Mouse (Mus musculus): ENCODE results near the gene Lrrc61.
"Not testable (repeated sequence)": the region's sequence is repeated elsewhere in the genome, so short reads cannot be mapped to it uniquely, and the experiment has no call there.

The Lrrc61 gene

GRCm38 (mm10) chr6:48554280-48555103 is at the start of gene Lrrc61:
Lrrc61 (plus strand) TSS chr6:48554796.
- peak; percentile 89 for DNase-seq

DNA sequence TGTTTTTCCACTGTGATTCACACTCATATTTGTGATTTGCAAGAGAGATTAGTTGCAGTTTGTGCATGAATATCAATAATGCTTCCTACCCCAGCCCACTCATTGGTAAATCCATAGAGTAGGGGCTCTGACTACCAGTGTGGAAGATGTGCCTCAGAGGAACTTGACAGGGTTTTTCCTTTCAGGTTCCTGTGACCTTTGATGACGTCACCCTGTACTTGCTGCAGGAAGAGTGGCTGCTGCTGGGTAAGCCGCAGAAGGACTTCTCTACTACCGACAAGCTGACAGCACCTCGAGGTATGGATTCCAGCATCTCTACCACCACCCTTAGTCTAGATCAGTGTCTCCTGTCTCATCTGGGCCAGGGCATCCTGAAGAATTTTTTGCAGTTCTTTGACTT is 46.5 kb upstream of the Lrrc61 start:
- DNase-seq, result no peak

DNA sequence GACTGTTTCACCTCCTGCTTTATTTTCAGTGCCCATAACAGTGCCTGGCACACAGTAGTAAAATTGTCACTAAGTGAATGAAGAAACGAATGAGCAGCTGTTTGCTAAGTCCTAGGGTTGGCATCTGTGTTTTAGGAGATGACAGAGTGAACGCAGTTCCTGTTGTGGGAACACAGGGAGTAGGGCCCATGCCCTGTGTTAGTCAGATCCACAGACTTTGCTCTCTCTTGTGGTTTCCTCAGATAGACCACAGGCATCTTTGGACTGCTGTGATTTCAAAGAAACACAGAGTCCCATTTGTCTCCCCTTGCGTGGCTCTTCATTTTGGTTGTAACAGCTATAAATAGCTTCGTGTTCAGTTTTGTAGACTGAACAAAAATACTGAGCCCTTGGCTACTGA is 44.2 kb upstream of the Lrrc61 start:
- no peak for DNase-seq

DNA sequence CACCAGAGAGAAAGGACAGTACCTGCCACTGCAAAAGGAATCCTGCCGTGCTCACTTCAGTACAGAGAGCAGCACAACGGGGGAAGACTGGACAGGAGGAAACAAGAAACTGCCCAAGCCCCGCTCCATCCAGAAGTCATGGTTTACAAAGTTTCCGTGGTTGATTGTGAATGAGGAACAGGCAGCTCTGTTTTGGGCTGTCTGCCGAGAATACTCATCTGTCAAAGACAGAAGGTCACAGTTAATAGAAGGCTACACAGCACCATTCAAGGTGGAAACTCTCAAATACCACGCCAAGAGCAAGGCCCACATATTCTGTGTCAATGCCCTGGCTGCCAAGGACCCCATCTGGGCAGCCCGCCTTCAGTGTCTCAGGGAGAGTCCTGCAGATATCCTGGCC is 42.7 kb upstream of the Lrrc61 start:
- DNase-seq, result no peak

DNA sequence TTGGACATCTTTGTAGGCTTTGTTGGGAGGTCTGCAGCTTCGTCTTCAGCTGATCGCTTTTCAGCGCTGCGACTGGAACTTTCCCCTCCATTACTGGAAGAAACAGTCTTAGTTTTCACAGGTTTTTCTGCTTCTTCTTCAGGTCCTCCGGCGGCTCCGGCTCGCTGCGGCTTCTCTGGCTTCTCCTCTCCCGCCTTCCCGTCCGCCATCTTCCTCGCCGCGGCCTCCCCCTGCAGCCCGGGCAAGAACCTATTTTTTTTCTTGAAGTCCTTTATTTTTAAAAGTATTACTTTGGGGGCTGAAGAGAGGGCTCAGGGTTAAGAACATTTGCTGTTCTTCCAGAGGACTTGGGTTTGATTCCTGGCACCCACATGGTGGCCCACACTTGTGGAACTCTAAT is 29.7 kb upstream of the Lrrc61 start:
- DNase-seq, result not testable (repeated sequence)

GRCm38 (mm10) chr6:48527901-48528300 is 26.7 kb upstream of the Lrrc61 start:
- DNase-seq, result no peak

GRCm38 (mm10) chr6:48529261-48529660 is 25.3 kb upstream of the Lrrc61 start:
- DNase-seq, result peak; percentile 16

- no peak for DNase-seq
Observed at GRCm38 (mm10) chr6:48529871-48530440, 24.6 kb upstream of the Lrrc61 start.

- DNase-seq, result no peak
Observed at GRCm38 (mm10) chr6:48530862-48531261, 23.7 kb upstream of the Lrrc61 start.

DNA sequence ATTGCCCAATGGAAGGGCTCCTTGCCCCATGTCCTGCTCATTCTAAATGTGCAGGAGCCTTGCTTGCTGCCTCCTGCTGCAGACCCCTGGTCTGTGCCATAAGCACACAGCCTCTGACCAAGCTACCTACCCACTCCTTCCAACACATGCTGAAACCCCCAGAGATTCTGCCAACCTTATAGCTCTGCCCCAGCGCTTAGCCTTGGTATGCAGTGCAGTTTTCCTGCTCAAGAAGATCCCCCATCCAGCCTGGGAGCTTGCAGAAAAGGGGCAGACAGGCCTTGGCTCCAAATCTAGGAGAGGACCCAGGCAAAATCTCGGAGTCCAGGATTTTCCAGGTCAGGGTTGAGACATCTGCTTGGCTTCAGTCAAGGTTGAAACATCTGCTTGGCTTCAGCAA is 21.1 kb upstream of the Lrrc61 start:
- DNase-seq, result no peak

DNA sequence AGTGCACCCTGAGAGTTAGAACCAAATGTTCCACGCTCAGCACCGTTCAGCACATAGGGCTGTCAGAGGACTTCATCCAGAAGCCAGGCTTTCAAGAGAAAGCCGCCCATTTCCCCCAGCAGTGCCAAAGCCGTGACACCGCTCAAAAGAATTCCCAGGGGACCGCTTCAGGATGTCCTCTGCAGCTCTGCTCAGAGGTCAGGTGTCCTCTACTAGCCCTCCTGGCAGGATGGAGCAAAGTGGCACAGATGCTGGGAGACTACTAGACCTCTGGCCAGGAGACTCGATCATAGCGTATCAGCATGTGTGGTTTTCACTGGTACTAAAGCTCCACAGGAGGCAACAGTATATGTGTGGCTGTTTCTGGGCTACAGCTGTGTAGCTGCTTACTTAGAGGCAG is 19.7 kb upstream of the Lrrc61 start:
- no peak for DNase-seq

DNA sequence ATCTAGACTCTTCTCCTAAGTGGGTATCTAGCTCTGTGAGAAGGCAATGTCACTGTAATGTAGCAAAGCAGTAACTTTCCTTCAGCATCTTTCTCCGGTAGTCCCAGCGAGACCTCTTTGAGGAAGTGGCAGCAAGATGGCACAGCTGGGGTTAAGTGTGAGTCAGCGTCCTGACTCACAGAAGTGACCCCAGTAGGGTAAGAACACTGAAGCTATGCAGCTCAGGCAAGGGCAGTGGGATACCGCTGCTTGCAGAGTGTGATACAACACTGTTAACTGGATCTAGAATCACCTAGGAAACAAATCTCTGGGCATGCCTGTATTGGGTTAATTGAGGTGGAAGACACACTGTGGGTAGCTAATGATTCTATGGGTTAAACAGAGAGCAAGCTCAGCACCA is 18.5 kb upstream of the Lrrc61 start:
- no peak for DNase-seq

DNA sequence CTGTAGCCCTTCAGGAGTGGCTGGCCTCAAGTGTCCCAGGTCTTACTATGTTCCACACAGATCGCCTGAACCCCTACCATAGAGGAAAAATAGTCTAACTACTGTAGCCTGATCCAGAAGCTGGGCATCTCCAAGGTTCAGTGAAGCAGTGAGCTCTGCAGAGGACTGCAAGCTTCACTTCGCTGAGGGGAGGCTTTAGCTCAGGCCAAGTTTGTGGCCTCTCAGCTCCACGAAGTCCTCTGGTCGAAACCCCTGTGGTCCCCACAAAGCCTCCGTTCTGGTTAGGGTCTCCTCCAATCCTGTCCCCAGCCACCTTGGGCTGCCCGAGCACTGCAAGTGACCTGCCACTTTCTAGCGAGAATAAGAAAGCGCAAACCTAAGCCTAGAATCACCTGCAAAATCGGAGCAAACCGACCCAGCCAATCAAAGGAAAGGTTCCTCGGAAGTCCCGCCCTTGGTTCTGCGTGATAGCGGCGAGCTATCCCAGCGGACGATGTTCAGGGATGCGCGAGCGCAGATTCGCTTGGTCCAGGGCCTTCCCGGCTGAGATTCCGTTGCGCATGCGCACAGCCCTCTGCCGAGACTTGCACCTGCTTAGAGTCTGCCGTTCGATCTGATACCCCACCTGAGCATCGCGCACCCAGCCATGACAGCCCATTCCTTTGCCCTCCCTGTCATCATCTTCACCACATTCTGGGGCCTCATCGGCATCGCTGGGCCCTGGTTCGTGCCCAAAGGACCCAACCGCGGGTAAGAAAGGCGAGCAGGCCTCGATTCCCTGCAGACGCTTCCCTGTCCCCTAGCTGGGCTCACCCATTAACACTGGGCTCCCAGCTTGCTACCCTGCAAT is 17.3 kb upstream of the Lrrc61 start, which contains the start of gene Atp6v0e2:
Gene Atp6v0e2 (plus strand): TSS at position 511 of the 850 bp plus-strand sequence.
- peak; percentile 39 for DNase-seq

- peak; percentile 77 for DNase-seq
Observed at GRCm38 (mm10) chr6:48538841-48539737, 15.5 kb upstream of the Lrrc61 start.

DNA sequence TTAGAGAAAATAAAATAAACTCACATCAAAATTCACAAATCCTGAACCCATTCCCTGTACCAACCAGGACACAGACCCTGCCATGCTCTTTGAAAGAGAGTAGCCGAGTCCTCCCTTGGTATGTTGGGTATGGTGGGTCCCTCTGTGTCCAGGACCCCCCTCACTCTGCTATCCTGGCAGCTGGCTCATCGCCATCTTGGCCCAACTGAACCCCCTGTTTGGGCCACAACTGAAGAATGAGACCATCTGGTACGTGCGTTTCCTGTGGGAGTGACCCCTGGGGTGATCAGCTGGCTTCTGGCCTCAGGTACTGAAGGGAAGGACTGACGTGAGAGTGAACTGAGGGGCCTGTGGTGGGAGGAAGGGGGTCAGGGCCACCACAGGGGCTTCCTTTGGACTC is 14.7 kb upstream of the Lrrc61 start:
- no peak for DNase-seq

DNA sequence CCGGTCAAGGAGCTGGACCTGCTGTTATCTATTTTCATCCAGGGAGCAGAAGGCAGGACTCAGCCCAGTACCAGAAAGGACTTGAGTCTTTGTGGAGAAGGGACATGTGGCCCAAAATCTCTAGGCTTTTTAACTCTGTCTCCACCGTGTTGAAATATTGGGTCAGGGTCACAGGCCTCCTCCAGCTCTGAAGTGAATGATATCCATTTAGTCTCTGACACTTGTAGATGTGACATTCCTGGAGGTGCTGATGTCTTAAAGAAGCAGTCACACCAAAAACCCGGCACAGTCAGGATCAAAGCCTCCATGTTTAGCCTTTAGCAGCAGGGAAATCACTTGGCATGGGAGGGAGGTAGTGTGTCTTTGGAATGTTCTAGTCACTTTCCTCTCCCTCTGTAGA is 13.9 kb upstream of the Lrrc61 start:
- no peak for DNase-seq

- DNase-seq, result no peak
Observed at GRCm38 (mm10) chr6:48541560-48542450, 12.8 kb upstream of the Lrrc61 start.

DNA sequence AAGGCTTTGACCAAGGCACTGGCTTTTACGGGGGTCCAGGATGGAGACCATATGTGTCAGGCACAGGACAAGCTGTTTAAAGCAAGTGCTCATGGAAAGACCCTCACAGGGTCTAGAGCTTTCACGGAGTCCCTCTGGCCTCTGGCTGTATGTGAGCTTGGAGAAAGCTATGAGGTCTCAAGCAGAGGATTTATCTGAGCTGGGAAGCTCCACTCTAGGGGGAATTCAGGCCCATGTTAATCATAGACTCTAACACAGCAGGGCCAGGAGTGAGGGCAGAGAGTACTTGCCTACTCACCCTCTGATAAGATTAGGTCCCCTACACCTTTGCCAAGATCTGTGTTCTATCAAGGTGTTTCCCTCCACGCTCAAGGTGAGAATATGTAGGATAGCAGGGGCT is 12.0 kb upstream of the Lrrc61 start:
- no peak for DNase-seq

DNA sequence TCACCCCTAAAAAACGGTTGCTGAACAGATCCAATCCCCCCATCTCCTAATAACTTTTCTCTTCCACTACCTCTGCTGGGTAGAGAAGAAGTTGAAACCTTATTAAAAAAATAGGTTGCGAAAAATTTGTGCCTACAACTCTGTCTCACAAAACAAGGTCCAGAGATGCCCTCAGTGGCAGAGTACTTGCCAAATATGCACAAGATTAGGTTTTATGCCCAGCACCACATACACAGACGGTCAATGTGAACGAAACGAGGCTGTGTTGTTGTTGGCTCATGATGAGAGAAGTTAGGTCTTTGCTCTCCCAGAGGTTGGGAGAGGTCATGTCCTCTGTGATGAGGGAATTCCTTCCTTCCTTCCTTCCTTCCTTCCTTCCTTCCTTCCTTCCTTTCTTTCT is 9.3 kb upstream of the Lrrc61 start:
- DNase-seq, result no peak

DNA sequence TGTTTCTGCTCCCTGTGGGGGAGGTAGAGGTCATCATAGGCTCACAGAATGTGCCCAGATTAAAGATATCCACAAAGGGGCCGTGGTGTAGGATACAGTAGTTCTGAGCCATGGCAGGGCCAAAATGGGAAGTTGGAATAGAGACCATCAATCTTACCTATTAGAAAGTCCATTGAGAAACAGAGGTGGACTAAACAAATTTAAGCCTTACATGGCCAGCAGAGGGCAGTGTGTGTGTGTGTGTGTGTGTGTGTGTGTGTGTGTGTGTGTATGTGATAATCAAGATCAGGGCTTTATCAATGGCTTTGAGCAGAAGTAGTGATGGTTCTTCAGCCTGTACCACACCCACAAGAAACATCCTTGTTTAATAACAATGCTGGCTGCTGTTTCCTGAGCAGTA is 8.3 kb upstream of the Lrrc61 start:
- peak; percentile 33 for DNase-seq

DNA sequence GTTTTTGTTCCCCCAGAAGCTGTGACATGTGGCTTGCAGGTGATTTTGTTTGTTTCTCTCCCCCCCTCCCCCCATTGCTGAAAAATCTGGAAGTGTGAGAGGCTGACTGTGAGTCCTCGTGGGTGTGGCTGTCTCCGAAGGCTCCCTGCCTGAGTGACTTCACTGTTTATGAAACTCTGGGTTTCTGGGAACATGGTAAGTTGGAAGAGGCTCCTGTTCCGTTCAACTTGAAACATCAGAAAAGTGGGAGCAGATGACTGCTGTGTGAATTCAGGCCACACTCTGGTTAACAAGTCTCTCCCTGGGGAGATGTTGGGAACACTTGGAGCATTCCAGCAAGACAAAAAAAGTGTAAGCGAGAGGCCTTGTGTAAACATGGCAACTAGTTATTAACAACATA is 7.7 kb upstream of the Lrrc61 start:
- DNase-seq, result no peak

GRCm38 (mm10) chr6:48548314-48548713 is 6.3 kb upstream of the Lrrc61 start:
- DNase-seq, result no peak

Data from thymus, postnatal 14 days (tissue).